Mouse (Mus musculus) left cerebral cortex, adult 2 months (tissue): ENCODE results near the gene Ablim1. TPM values are rescaled to one million over a fixed set of nuclear protein-coding genes. Genes with fewer than 3 reads are reported as not detected.
A peak's percentile ranks its signal among the peaks of the same experiment; 100 is the strongest.

ENCODE experiments used
- DNase-seq, 2 experiments: peaks; one replicate each; pipeline ENCODE4 v3.0.0; 2021 to 2022; ENCODE audit warnings: low spot score in 2 of 2, mixed read lengths in 1 of 2; ENCODE audit errors: extremely low spot score in 1 of 2
- H3K27ac ChIP-seq: fragments of 200-600 bp; 2 replicates; pipeline ENCODE4 v1.8.1; 2022
- H3K4me3 ChIP-seq: fragments of 200-600 bp; 2 replicates; pipeline ENCODE4 v1.8.1; 2022
- CTCF ChIP-seq: fragments of 200-600 bp; IDR thresholded peaks from 2 replicates; pipeline ENCODE4 v1.8.1; 2022; ENCODE audit warnings: antibody characterized with exemption, mild to moderate bottlenecking, moderate library complexity
- intact Hi-C: fragments of 180-260 bp; cut with DNase I; formaldehyde crosslinking; loops from one replicate; pipeline ENCODE4 v1.15.1; 2025
- total RNA-seq, 2 experiments: library from RNA; stranded (reverse); gene quantifications; 2 replicates each; pipeline ENCODE4 v1.2.3; 2021

The Ablim1 gene
- total RNA-seq, 2 experiments from 2014 or later = 118 to 124 TPM

GRCm38 (mm10) chr19:57112816-57113406 lies 201.8 kb downstream of the Ablim1 start:
- TF ChIP-seq CTCF = no peak
- H3K4me3 ChIP-seq = no peak overlapping the region
- intact Hi-C loops = no loop called here
- H3K27ac ChIP-seq = peak overlapping the region; percentile 64
- no peak for DNase-seq

- H3K27ac ChIP-seq = peak overlapping the region; percentile 64
- TF ChIP-seq CTCF = no peak
- DNase-seq = no peak
- H3K4me3 ChIP-seq = no peak overlapping the region
- intact Hi-C loops = no loop called here
Measured at GRCm38 (mm10) chr19:57112231-57112815, 202.4 kb downstream of the Ablim1 start.

- Histone ChIP-seq H3K4me3 (no peak overlapping the region), H3K27ac (no peak overlapping the region)
- no peak for TF ChIP-seq CTCF
- DNase-seq = no peak
- intact Hi-C loops = no loop called here
Measured at GRCm38 (mm10) chr19:57111301-57111700, 203.4 kb downstream of the Ablim1 start.

DNA sequence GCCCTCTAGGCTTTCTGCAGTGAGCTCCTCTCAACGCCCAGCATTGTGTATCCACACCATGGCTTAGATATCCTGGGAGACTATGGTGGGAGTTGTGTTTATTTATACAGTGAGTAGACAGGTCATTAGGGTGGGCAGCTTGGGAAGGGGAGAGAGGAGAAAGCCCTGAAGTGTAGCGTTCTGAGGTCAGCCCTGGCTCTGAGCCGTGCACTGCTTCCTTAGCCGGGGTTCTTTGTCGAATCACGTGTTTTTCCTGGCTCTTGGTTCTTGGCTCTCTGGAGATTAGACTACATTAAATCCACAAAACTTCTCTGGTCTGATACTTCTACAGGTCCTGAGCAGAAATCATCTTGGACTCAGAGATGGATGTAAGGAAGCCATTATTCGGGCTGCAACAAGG lies 205.1 kb downstream of the Ablim1 start:
- TF ChIP-seq CTCF = no peak
- Histone ChIP-seq H3K27ac (no peak overlapping the region; the same call in 1 of the 2 replicates), H3K4me3 (no peak overlapping the region)
- DNase-seq = no peak
- intact Hi-C loops = no loop called here

GRCm38 (mm10) chr19:57106513-57106912 lies 208.2 kb downstream of the Ablim1 start:
- no peak overlapping the region for H3K4me3 ChIP-seq
- intact Hi-C loops = no loop called here
- DNase-seq = no peak
- no peak for TF ChIP-seq CTCF
- peak overlapping the region; percentile 36 for H3K27ac ChIP-seq

- intact Hi-C loops = no loop called here
- DNase-seq = no peak
- Histone ChIP-seq H3K27ac (no peak overlapping the region), H3K4me3 (no peak overlapping the region)
- TF ChIP-seq CTCF = no peak
Measured at GRCm38 (mm10) chr19:57106031-57106430, 208.7 kb downstream of the Ablim1 start.

DNA sequence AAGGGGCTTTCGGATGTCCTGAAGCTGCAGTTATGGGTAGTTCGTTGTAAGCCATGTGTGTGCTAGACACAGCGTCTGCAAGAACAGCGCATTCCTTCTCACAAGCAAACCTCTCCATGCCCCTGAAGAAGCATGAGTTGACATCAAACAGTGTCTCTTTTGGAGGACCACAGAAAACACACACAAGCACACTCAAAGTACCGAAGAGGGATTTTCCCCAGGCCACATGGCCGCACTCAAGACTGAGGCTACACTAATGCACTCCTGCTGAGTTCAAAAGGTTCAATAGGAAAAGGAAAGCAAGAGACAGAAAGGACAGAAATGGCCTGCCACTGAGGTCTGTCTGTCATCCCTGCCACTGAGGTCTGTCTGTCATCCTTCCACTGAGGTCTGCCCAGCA lies 209.6 kb downstream of the Ablim1 start:
- intact Hi-C loops = no loop called here
- no peak for DNase-seq
- Histone ChIP-seq H3K4me3 (no peak overlapping the region), H3K27ac (no peak overlapping the region)
- TF ChIP-seq CTCF = no peak

GRCm38 (mm10) chr19:57104171-57104748 lies 210.5 kb downstream of the Ablim1 start:
- no peak for DNase-seq
- TF ChIP-seq CTCF = no peak
- intact Hi-C loops = no loop called here
- peak overlapping the region; percentile 42 for H3K27ac ChIP-seq
- H3K4me3 ChIP-seq = no peak overlapping the region

- H3K4me3 ChIP-seq = no peak overlapping the region
- no peak for DNase-seq
- intact Hi-C loops = no loop called here
- TF ChIP-seq CTCF = no peak
- H3K27ac ChIP-seq = peak overlapping the region; percentile 70
Measured at GRCm38 (mm10) chr19:57103360-57103958, 211.3 kb downstream of the Ablim1 start.

DNA sequence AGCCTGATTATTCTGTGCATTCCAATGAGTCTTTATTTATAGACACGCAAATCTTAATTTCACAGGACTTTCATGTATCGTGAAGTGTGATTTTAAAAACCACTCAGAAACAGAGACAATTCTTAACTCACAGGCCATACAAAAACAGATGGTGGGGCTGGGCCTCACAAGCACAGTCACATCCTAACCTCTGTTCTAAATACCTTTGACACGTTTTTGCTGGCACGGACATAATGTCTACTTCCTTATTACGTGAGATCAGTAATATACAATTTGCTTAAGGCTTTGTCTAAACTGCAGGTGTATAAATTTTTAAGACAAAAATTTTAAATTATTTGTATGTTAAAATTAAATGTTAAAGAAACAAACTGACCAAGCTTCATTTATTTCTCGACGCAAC lies 212.7 kb downstream of the Ablim1 start:
- peak overlapping the region; percentile 40; the same call in 1 of the 2 replicates for H3K27ac ChIP-seq
- no peak for TF ChIP-seq CTCF
- no peak overlapping the region for H3K4me3 ChIP-seq
- intact Hi-C loops = no loop called here
- no peak for DNase-seq

DNA sequence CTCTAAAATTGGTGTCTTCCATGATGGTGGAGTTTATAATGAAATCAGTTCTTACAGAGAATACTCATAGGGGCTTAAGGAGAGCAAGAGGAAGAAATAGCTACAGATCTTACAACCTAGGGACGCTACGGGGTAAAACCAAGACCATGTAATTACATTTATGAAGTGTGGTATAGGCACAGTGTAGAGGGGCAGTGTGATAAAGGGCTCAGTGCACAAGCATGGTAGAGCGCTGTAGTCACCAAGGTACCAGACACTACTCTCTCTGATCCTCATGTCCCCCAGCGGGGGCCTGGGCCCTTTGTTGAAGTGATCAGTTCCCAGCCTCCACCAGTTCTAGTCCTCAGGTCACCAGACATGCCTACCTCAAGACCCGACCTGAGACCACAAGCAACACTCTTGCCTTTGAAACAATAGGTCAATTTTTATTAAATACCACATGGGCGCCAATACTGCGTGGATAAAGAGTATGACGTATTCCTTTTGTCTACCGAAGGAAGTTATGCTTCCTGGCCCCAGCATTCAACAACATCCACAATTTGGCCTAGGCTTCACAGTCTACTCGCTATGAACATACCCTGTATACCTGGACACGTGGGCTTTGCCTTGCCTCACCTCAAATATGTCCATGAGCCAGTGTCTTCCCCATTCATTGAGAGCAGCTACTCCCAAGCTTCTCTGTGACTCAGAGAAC lies 213.8 kb downstream of the Ablim1 start:
- DNase-seq = no peak
- Histone ChIP-seq H3K4me3 (no peak overlapping the region), H3K27ac (peak overlapping the region; percentile 78)
- intact Hi-C loops = no loop called here
- TF ChIP-seq CTCF = no peak

DNA sequence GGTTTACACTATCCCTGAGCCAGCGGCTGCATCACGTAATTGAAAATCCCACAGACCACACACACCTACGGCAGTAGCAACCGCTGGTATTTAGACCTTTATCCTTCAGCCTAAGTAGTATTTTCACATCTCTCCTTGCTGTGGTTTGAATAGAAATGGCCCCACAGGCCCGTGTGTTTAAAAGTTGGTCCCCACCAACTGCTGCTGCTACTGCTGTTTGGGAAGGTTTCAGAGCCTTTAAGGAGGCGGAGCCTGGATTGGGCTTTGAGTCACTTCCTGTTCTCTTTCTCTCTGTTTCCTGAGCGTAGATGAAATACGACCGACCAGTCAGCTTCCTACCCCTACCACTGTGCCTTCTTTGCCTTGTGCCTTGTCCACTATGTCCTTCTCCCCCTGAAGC lies 214.7 kb downstream of the Ablim1 start:
- intact Hi-C loops = no loop called here
- Histone ChIP-seq H3K27ac (peak overlapping the region; percentile 78), H3K4me3 (no peak overlapping the region)
- no peak for TF ChIP-seq CTCF
- no peak for DNase-seq
